Mouse (Mus musculus) liver, embryonic 16.5 days (tissue): ENCODE measurements around the gene Vps33b. TPM values are rescaled to one million over a fixed set of nuclear protein-coding genes. Genes with fewer than 3 reads are reported as not detected.
A peak's percentile ranks its signal among the peaks of the same experiment; 100 is the strongest.

Source experiments
- ATAC-seq: fragments of 200-750 bp; cut with Nextera tagmentation; 2 replicates; pipeline ENCODE4 v1.8.0; 2017; ENCODE audit warnings: low read depth, mild to moderate bottlenecking, moderate number of reproducible peaks, moderate library complexity
- H3K27ac ChIP-seq: fragments of 300-500 bp; sonication (generic); 2 replicates; pipeline ENCODE4 v1.5.1; 2014; ENCODE audit warnings: mild to moderate bottlenecking, low read length
- H3K27me3 ChIP-seq: fragments of 300-500 bp; sonication (generic); 2 replicates; pipeline ENCODE4 v1.6.1; 2014; ENCODE audit warnings: low read depth, low read length, mixed read lengths; ENCODE audit not compliant: control insufficient read depth, insufficient read depth
- H3K36me3 ChIP-seq: fragments of 300-500 bp; sonication (generic); 2 replicates; pipeline ENCODE4 v1.6.1; 2014; ENCODE audit warnings: mild to moderate bottlenecking; ENCODE audit not compliant: control insufficient read depth, insufficient read depth
- H3K4me1 ChIP-seq: fragments of 300-500 bp; sonication (generic); 2 replicates; pipeline ENCODE4 v1.6.1; 2014; ENCODE audit warnings: low read depth, low read length, mixed read lengths; ENCODE audit not compliant: control insufficient read depth
- H3K4me2 ChIP-seq: fragments of 300-500 bp; sonication (generic); 2 replicates; pipeline ENCODE4 v1.6.1; 2014; ENCODE audit warnings: low read depth, low read length, mixed read lengths
- H3K4me3 ChIP-seq: fragments of 300-500 bp; sonication (generic); 2 replicates; pipeline ENCODE4 v1.5.1; 2014; ENCODE audit warnings: low read depth, mild to moderate bottlenecking, low read length
- H3K9ac ChIP-seq: fragments of 300-500 bp; sonication (generic); 2 replicates; pipeline ENCODE4 v1.6.1; 2014; ENCODE audit warnings: low read depth, low read length
- H3K9me3 ChIP-seq: fragments of 300-500 bp; sonication (generic); replicated peaks from 2 replicates; pipeline ENCODE4 v1.6.1; 2016; ENCODE audit warnings: low read length; ENCODE audit not compliant: control insufficient read depth
- WGBS: fragments of 180-500 bp; shearing (Covaris S2); extraction: QIAGEN DNeasy Blood & Tissue Kit; methylation state at CpG from one replicate; pipeline ENCODE4 v1.1.7; 2014; ENCODE audit not compliant: insufficient replicate concordance; 5-methylcytosine and 5-hydroxymethylcytosine counted together
- polyA plus RNA-seq: library from polyadenylated mRNA; unstranded; fragments of >200 nt; fragmentation: Nextera tagmentation; extraction: Ambion mirVana; gene quantifications from 2 replicates; pipeline ENCODE4 v1.2.1, GENCODE M21; 2015

Gene Vps33b
- polyA plus RNA-seq, 1 experiment from 2014 or later = 4.3 TPM

DNA sequence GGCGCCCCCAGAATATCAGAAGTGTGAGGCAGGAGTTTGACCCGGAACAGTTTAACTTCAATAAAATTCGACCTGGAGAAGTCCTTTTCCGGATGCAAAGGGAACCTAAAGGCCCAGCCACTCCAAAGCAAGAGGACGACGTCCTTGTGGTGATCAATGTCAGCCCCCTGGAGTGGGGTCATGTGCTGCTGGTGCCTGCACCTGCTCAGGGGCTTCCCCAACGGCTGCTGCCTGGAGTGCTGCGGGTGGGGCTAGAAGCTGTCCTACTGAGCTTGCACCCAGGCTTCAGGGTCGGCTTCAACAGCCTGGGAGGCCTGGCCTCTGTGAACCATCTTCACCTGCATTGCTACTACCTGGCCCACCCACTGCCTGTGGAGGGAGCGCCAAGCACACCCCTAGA, 30.9 kb upstream of the Vps33b start:
- Histone ChIP-seq H3K9me3 (no peaks in the 10 kb centered on the region), H3K4me3 (no peak overlapping the region)
- 78% methylated on average over 10 of the region's 10 CpGs for WGBS

DNA sequence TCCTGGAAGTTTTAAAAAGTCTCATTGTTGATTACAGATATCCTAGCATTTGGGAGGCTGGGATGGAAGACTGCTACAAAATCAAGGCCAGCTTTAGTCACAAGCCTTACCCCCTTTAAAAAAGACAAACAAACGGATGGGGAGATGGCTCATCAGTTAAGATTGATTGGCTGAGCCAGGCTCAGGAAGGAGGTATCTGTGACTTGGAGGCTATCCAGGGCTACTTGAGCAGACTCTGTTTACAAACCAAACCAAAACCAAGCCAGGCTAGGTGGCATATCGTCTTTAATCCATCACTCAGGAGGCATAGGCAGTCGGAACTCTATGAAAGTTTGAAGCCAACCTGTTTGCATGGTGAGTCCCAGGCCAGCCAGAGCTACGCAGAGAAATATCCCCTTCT, 27.8 kb upstream of the Vps33b start:
- Histone ChIP-seq H3K27me3 (no peaks in the 10 kb centered on the region), H3K4me1 (peaks cover 4% of the 10 kb centered on the region), H3K4me3 (no peak overlapping the region), H3K9me3 (no peaks in the 10 kb centered on the region), H3K36me3 (no peaks in the 10 kb centered on the region), H3K27ac (no peak overlapping the region), H3K9ac (no peak overlapping the region), H3K4me2 (no peak overlapping the region)
- no peak for ATAC-seq
- WGBS = 67% methylated on average over 4 of the region's 4 CpGs

More for the DNA sequence above, 30.9 kb upstream of the Vps33b start:
- Histone ChIP-seq H3K4me2 (no peak overlapping the region), H3K36me3 (no peaks in the 10 kb centered on the region), H3K9ac (no peak overlapping the region), H3K4me1 (peaks cover 3% of the 10 kb centered on the region), H3K27me3 (no peaks in the 10 kb centered on the region), H3K27ac (no peak overlapping the region)
- no peak for ATAC-seq

DNA sequence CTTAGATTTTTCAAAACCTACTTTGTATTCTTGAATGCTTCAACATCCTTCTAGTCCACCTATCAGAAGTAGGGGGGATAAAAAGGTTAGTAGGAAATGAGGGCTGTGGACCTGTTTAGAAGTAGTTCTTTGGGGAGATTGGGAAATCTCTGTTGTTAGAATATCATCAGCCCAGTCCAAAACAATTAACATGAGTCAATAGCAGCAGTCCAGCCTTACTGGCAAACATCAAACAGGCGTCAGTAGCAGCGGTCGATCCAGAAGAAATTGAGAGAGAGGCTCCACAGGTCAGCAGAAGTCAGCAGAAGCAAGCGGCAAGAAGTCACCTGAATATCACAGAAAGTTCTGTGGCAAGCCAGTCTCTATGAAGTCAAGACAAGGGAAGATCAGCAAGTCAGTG, 24.6 kb upstream of the Vps33b start:
- 87% methylated on average over 4 of the region's 4 CpGs for WGBS

DNA sequence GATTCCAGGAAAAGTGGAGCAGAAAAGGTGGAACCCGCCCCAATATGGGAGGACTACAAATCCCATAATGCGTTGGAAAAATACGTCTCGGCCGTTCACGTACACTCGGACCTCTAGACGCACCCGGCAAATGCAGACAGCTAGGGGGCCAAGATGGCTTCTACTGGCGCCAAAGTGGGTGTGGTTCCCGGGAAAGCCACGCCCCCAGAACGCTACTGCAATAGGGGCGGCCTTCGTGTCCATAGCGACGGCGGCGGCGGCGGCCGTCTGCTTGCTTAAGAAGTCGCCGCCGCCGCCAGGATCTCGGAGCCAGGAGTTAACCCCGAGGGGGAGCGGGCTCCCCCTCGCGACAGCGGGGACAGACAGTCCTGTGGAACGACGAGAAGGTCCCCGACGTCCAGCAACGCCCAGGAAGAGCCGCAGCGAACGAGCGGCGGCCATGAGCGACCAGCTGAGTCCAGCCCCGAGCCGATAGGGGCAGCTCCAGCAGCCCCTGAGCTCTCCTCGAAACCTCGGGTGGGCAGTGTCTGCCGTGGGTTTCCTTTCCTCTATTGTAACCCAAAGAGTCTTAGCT, 23.2 kb upstream of the Vps33b start, which contains the start of gene Ttll13:
Gene Ttll13, plus strand, starts transcription at position 229 of the 574 bp plus-strand sequence.
- Histone ChIP-seq H3K4me2 (peak within 1 kb of the TSS; percentile 77), H3K9me3 (no peaks in the 10 kb centered on the region), H3K27me3 (no peaks in the 10 kb centered on the region), H3K27ac (peak within 1 kb of the TSS; percentile 71), H3K4me3 (peak within 1 kb of the TSS; percentile 76), H3K36me3 (no peaks in the 10 kb centered on the region), H3K4me1 (peaks cover 7% of the 10 kb centered on the region), H3K9ac (peak within 1 kb of the TSS; percentile 76)
- ATAC-seq = peak; percentile 98
- under 1% methylated on average over 48 of the region's 48 CpGs for WGBS

More for the DNA sequence above, 24.6 kb upstream of the Vps33b start:
- no peaks in the 10 kb centered on the region for H3K36me3 ChIP-seq
- ATAC-seq = no peak
- H3K9ac ChIP-seq = no peak overlapping the region
- H3K4me1 ChIP-seq = peaks cover 7% of the 10 kb centered on the region
- H3K4me3 ChIP-seq = no peak overlapping the region
- H3K9me3 ChIP-seq = no peaks in the 10 kb centered on the region
- H3K27ac ChIP-seq = no peak overlapping the region
- H3K4me2 ChIP-seq = no peak overlapping the region
- H3K27me3 ChIP-seq = no peaks in the 10 kb centered on the region

DNA sequence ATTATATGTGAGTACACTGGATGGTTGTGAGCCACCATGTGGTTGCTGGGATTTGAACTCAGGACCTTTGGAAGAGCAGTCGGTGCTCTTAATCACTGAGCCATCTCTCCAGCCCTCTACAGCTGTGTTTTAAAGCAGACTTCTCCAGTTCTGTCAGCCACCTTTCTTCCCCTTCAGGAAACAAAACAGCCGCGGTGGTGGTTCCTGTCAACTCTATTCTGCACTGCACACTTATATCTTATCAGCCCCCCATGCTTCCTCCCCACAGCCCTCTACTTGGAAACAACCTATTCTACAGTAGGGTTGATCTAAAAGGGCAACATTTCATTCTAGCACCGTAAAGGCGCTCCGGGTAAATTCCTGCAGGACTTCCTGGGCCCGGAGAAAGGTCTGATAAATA, 22.6 kb upstream of the Vps33b start:
- Histone ChIP-seq H3K27ac (no peak overlapping the region), H3K4me2 (peak overlapping the region; percentile 77), H3K9ac (no peak overlapping the region), H3K4me3 (peak overlapping the region; percentile 76), H3K27me3 (no peaks in the 10 kb centered on the region), H3K36me3 (no peaks in the 10 kb centered on the region), H3K9me3 (no peaks in the 10 kb centered on the region), H3K4me1 (peaks cover 7% of the 10 kb centered on the region)
- ATAC-seq = no peak
- WGBS = 16% methylated on average over 7 of the region's 7 CpGs

DNA sequence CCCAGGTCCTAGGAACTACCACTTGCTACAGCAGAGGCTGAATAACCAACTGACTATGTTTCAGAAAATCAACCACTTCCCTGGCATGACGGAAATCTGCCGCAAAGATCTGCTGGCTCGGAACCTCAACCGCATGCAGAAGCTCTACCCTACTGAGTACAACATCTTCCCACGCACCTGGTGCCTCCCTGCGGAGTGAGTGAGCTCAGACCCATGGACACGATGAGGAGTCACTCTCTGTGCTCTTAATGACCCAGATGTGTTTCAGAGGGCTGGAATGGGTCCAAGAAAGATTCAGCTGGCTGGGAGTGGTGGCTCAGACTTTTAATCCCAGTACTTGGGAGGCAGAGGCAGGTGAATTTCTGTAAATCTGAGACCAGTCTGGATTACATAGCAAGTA, 17.0 kb upstream of the Vps33b start:
- WGBS = 75% methylated on average over 7 of the region's 7 CpGs
- ATAC-seq = no peak
- Histone ChIP-seq H3K4me2 (no peak overlapping the region), H3K27ac (no peak overlapping the region), H3K36me3 (no peaks in the 10 kb centered on the region), H3K9me3 (no peaks in the 10 kb centered on the region), H3K27me3 (no peaks in the 10 kb centered on the region), H3K9ac (no peak overlapping the region), H3K4me3 (no peak overlapping the region), H3K4me1 (peaks cover 7% of the 10 kb centered on the region)

DNA sequence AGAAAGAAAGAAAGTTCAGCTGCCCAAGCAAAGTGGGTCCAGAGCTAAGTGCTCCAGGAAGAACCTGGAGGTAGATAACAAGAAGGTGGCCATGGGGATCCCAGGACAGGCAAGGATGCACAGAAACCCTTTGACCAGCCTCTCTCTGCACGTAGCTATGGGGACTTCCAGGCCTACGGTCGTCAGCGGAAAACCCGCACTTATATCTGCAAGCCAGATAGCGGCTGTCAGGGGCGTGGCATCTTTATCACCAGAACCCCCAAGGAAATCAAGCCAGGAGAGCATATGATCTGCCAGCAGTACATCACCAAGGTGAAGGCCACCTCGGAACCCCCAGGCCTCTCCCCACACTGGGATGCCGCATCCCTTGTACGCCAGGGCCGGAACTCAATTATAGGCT, 16.6 kb upstream of the Vps33b start:
- no peak for ATAC-seq
- H3K9ac ChIP-seq = no peak overlapping the region
- H3K27me3 ChIP-seq = no peaks in the 10 kb centered on the region
- H3K4me1 ChIP-seq = peaks cover 7% of the 10 kb centered on the region
- H3K4me2 ChIP-seq = no peak overlapping the region
- H3K4me3 ChIP-seq = no peak overlapping the region
- H3K36me3 ChIP-seq = no peaks in the 10 kb centered on the region
- WGBS = 37% methylated on average over 11 of the region's 11 CpGs
- H3K27ac ChIP-seq = no peak overlapping the region
- H3K9me3 ChIP-seq = no peaks in the 10 kb centered on the region

DNA sequence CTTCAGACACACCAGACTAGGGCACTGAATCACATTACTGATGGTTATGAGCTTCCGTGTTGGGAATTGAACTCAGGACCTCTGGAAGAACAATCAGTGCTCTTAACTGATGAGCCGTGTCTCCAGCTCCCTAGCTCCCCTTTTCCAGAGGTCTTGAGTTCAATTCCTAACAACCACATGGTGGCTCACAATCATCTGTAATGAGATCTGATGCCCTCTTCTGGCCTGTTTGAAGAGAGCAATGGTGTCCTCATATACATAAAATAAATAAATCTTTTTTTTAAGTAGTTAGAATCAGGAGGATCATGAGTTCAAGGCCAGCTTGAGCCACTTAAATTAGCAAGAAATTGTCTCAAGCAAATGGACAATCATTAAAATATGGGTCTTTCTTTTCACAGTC, 13.5 kb upstream of the Vps33b start:
- Histone ChIP-seq H3K4me3 (no peak overlapping the region), H3K4me2 (no peak overlapping the region), H3K36me3 (no peaks in the 10 kb centered on the region), H3K4me1 (peaks cover 12% of the 10 kb centered on the region), H3K27ac (no peak overlapping the region), H3K9me3 (no peaks in the 10 kb centered on the region), H3K9ac (no peak overlapping the region), H3K27me3 (no peaks in the 10 kb centered on the region)
- ATAC-seq = no peak
- 50% methylated on average over 2 of the region's 2 CpGs for WGBS

DNA sequence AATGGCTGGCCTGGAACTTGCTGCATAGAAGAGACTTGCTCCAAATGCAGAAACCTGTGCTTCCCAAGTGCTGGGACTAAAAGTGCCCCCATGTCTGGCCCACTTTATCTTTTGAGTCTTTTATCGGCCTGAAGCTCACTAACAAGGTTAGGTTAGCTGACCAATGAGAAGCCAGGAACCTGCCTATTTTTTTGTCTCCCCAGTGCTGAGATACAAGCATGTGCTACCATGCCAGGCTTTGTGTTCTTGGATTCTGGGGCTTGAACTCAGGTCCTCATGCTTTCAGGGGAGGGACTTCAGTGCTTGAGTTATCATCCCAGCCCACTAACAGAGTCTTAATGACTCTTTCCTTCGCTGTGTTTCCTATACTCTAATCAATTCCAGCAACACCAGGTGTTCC, 11.7 kb upstream of the Vps33b start:
- Histone ChIP-seq H3K36me3 (no peaks in the 10 kb centered on the region), H3K9ac (no peak overlapping the region), H3K9me3 (no peaks in the 10 kb centered on the region), H3K4me3 (no peak overlapping the region), H3K4me2 (no peak overlapping the region), H3K27ac (no peak overlapping the region), H3K27me3 (no peaks in the 10 kb centered on the region), H3K4me1 (peaks cover 17% of the 10 kb centered on the region)
- WGBS = 44% methylated on average over 2 of the region's 2 CpGs
- ATAC-seq = no peak
